Mouse (Mus musculus): ENCODE data around the gene Arl4c.

- TF ChIP-seq POLR2A (IDR thresholded peaks at IDR 0.05; ENCODE audit: extremely low read depth, insufficient read depth, low read length) (no peak), CTCF (IDR thresholded peaks at IDR 0.05; ENCODE audit: low read depth, low read length) (no peak)
Observed at GRCm38 (mm10) chr1:88644417-88644816, 57.6 kb downstream of the Arl4c start.
